Mouse (Mus musculus) central nervous system, embryonic 18 days (tissue): ENCODE data around the gene Banf2. TPM values are rescaled to one million over a fixed set of nuclear protein-coding genes. Genes with fewer than 3 reads are reported as not detected.

Experiments used
- polyA plus RNA-seq: library from polyadenylated mRNA; depleted of rRNA; stranded (reverse); fragments of >200 nt; gene quantifications from 2 replicates; pipeline ENCODE4 v1.2.3, GENCODE M21; 2012; rRNA removed

The Banf2 gene
- not detected in 2 replicates for polyA plus RNA-seq

DNA sequence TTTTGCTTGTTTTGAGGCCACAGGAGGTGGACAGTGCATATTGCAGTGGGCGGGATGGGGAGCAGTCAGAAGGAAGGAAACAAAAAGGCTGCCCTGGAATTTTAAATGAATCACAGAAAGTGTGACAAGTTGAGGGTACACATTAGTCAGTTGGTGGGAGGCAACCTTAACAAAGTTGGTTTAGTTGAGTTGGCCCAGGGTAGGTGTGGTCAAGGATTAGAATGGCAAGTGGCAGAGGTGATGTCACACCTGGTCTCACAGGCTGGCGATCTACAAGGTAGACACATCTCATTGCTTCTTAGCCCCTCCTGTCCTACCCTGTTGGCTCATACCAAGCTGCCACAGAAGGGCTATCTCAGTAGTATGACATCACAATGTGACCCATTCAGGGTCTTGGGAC lies at the start of gene Banf2:
Gene Banf2 (plus strand): TSS at position 396 of the 400 bp plus-strand sequence.

DNA sequence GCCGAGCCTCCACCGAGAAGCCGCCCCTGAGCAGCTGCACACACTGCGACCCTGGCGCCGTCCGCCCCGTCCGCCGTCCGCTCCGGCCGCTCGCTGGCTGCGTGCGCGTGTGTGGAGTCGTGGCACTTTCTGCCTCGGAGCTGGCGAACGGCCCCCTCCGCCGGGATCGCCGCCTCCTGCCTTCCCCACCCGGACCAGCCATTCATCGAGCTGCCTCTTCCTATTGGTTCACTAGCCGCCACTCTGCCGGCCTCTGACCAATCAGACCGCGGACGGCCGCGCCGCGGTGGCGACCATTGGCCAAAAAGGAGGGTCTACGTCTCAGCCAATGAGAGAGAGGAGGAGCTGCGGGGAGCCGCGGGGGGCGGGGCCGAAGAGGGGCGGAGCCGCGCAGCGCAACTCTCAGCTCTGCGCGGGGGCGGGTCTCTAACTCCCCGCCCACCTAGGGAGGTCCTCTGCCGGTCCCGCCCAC lies 21.7 kb upstream of the Banf2 start, which contains the start of gene Rrbp1:
Gene Rrbp1 (minus strand): TSS at position 184 of the 472 bp plus-strand sequence.

Other genes starting within 250 kb of the Banf2 start
- 1.6 and 2.0 TPM in 2 replicates for gene Bfsp1, start 169.9 kb upstream of the Banf2 start, polyA plus RNA-seq
- gene Dstn, start 117.7 kb upstream of the Banf2 start, polyA plus RNA-seq, result 151 and 161 TPM in 2 replicates
- 47.4 and 65.2 TPM in 2 replicates for gene Rrbp1, start 21.8 kb upstream of the Banf2 start, polyA plus RNA-seq
- gene Mgme1, start 237.6 kb downstream of the Banf2 start, polyA plus RNA-seq, result 6.2 and 6.5 TPM in 2 replicates
- 64.9 and 65.9 TPM in 2 replicates for gene Snx5, start 237.8 kb downstream of the Banf2 start, polyA plus RNA-seq